Mouse (Mus musculus): Measurements from ENCODE around the gene Olfr303. TPM values are rescaled to one million over a fixed set of nuclear protein-coding genes. Genes with fewer than 3 reads are reported as not detected.
"Not testable (repeated sequence)": the region's sequence is repeated elsewhere in the genome, so short reads cannot be mapped to it uniquely, and the experiment has no call there.

Olfr303 gene
- polyA plus RNA-seq (2016; fragmentation: Nextera tagmentation; extraction: Ambion mirVana): not detected in 2 replicates

DNA sequence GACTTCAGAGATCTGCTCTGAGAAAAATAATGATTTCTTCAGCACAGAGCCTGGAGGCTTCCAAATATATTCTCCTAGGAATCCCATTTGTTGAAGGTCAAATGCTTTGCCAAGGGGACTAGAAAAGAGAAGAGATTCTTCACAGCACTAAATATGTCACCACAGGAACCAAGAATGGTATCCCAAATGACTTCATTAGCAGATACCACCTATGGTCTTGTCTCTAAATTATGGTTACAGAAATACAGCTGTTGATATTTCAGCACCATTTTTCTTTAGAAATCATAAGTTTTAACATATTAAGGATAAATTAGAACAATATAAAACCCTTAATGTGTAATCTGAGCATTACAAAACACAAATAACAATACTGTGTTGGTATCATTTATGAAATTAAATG, at the start of gene Olfr303:
Olfr303 (minus strand) TSS at position 101 of the 400 bp plus-strand sequence.
- no peak within 1 kb of the TSS for H3K27ac ChIP-seq
- no peaks in the 10 kb centered on the region for H3K9me3 ChIP-seq
- no peaks in the 10 kb centered on the region for H3K4me1 ChIP-seq
- H3K4me2 ChIP-seq (replicated peaks): no peak within 1 kb of the TSS
- H3K36me3 ChIP-seq: no peaks in the 10 kb centered on the region
- no peak for ATAC-seq (ENCODE audit: insufficient number of reproducible peaks, insufficient read depth, low FRiP score, low TSS enrichment)
- H3K9ac ChIP-seq: no peak within 1 kb of the TSS
- no peaks in the 10 kb centered on the region for H3K27me3 ChIP-seq
- H3K4me3 ChIP-seq: no peak within 1 kb of the TSS

DNA sequence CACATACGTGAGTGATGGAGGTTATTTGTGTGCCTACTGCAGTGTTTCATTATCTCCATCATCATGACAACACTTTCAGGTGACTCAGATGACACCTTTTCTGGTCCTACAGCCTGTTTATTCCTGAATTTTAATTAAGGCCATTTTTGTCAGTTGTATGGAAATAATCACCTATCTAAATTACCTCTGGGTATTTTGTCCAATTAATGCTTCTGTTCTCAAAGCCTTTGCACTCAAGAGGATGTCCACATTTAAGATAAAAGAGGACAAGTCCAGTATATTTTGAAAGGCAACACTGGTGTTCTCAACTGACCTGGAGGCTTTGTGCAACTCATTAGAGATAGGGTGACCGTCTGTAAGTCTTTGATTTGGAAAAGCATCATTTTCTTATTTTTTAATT, 6.0 kb upstream of the Olfr303 start, which contains the start of gene Olfr301:
Olfr301 (plus strand) TSS at position 301 of the 400 bp plus-strand sequence.
- no peaks in the 10 kb centered on the region for H3K4me1 ChIP-seq
- H3K4me3 ChIP-seq: no peak within 1 kb of the TSS
- no peak within 1 kb of the TSS for H3K9ac ChIP-seq
- no peaks in the 10 kb centered on the region for H3K27me3 ChIP-seq
- no peak within 1 kb of the TSS for H3K27ac ChIP-seq
- H3K36me3 ChIP-seq: no peaks in the 10 kb centered on the region
- H3K9me3 ChIP-seq: no peaks in the 10 kb centered on the region
- H3K4me2 ChIP-seq (replicated peaks): no peak within 1 kb of the TSS
- 78% methylated on average over 2 of the region's 2 CpGs for WGBS
- ATAC-seq (ENCODE audit: insufficient number of reproducible peaks, insufficient read depth, low FRiP score, low TSS enrichment): no peak

DNA sequence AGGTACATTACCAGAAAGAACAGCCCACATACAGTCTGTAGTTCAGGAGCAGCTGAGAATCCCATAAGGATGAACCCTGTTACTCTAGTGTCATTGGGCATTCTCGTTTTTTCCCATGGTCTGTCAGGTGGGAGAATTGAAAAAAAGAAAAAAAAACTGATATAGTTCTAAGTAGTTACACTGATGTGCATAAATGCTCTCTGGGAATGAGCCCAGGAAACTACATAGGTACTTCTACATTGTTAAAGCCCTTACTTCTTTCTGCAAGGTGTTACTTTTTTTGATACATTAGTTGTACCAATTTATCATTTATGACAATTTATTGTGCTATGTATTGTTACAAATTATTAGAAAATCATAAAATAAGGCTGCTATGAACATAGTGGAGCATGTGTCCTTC, 11.0 kb downstream of the Olfr303 start, which contains the start of gene Olfr304:
Olfr304 (minus strand) TSS at position 101 of the 400 bp plus-strand sequence.
- no peaks in the 10 kb centered on the region for H3K9me3 ChIP-seq
- no peaks in the 10 kb centered on the region for H3K36me3 ChIP-seq
- WGBS: 69% methylated on average over 1 of the region's 1 CpGs
- no peaks in the 10 kb centered on the region for H3K4me1 ChIP-seq
- H3K4me3 ChIP-seq: no peak within 1 kb of the TSS
- no peak within 1 kb of the TSS for H3K27ac ChIP-seq
- H3K9ac ChIP-seq: no peak within 1 kb of the TSS
- H3K4me2 ChIP-seq (replicated peaks): no peak within 1 kb of the TSS
- no peaks in the 10 kb centered on the region for H3K27me3 ChIP-seq
- no peak for ATAC-seq (ENCODE audit: insufficient number of reproducible peaks, insufficient read depth, low FRiP score, low TSS enrichment)

DNA sequence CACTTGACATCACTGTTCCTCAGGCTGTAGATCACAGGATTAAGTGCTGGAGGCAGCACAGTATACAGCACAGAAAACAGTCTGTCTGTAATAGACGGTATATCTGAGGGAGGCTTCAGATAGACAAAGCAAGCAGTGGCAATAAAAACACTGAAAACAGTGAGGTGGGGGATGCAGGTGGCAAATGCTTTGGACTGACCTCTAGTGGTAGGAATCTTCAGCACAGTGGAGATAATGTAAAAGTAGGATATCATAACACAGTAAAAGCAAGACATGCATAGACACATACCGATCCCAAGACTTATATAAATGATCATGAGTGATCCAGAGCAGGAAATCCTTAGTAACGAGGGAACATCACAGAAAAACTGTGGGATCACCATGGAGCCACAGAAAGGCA, 11.8 kb downstream of the Olfr303 start:
- no peak overlapping the region for H3K27ac ChIP-seq
- no peak for ATAC-seq (ENCODE audit: insufficient number of reproducible peaks, insufficient read depth, low FRiP score, low TSS enrichment)
- H3K9me3 ChIP-seq: no peaks in the 10 kb centered on the region
- H3K36me3 ChIP-seq: no peaks in the 10 kb centered on the region
- no peak overlapping the region for H3K4me3 ChIP-seq
- no peaks in the 10 kb centered on the region for H3K27me3 ChIP-seq
- H3K4me1 ChIP-seq: no peaks in the 10 kb centered on the region
- H3K9ac ChIP-seq: no peak overlapping the region
- WGBS: 73% methylated on average over 3 of the region's 3 CpGs
- H3K4me2 ChIP-seq (replicated peaks): no peak overlapping the region

DNA sequence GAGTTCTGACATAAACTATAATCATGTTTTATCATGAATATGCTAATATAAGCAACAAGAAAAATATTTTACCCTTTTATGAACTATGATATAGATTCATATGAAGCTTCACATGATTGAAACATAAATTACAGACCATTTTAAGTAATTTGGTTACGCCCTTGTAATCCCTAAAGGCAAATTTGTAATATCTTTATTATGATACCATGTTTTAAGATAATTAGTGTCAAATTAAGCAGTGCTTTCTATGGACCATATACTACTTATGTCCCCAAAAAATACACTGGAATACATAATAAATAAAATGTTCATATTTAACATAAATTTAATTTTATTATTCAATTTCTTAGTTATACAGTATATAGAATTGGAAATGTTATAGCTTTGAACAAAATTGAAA, 30.8 kb downstream of the Olfr303 start, which contains the start of gene Olfr305:
Olfr305 (minus strand) TSS at position 101 of the 400 bp plus-strand sequence.
- Histone ChIP-seq H3K9me3 (no peaks in the 10 kb centered on the region), H3K4me1 (no peaks in the 10 kb centered on the region), H3K4me2 (replicated peaks) (no peak within 1 kb of the TSS), H3K27ac (no peak within 1 kb of the TSS), H3K27me3 (no peaks in the 10 kb centered on the region), H3K4me3 (no peak within 1 kb of the TSS), H3K9ac (no peak within 1 kb of the TSS), H3K36me3 (no peaks in the 10 kb centered on the region)
- WGBS: 79% methylated on average over 1 of the region's 1 CpGs
- ATAC-seq (ENCODE audit: insufficient number of reproducible peaks, insufficient read depth, low FRiP score, low TSS enrichment): no peak

DNA sequence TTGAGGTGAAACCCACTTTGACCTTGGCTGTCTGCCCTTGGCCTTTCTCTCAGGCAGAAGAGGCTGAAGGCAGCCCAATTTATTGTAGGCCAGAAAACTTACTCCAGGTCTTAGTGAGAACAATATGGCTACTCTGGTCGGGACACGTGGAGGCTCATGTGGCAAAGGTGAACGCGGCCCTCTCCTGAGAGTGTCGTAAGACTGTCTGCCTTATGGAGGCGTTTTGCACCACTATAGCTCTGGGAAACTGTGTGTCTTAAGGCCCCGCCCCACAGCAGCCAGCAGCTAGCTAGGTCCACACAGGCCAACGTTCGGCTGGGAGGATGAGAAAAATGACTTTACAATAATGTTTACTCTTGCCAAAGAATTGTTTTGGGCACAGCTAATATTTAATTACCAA, 51.3 kb downstream of the Olfr303 start:
- H3K9me3 ChIP-seq; H3K9ac ChIP-seq; H3K4me3 ChIP-seq; ATAC-seq (ENCODE audit: insufficient number of reproducible peaks, insufficient read depth, low FRiP score, low TSS enrichment); H3K27ac ChIP-seq; H3K4me1 ChIP-seq; H3K27me3 ChIP-seq; H3K36me3 ChIP-seq; H3K4me2 ChIP-seq (replicated peaks): not testable (repeated sequence)
- 91% methylated on average over 9 of the region's 9 CpGs for WGBS

DNA sequence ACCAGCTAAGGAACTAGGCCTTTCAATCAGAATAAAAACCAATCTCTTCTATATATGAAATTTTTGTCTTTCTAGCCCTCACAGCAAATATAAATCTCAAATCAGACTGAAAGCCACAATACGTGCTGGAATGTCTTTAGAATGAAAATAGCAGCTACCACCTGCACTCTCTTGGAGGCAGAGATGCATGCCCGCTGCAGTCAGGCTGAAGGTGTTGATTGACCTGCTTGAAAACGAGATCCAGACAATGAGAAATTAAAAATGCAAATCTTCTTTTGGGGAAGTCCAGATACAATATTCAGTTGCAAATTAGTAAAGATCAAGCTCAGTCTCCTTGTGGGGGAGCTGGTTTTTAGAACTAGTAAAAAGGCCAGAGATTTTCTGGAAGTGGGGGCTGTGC, 53.3 kb downstream of the Olfr303 start:
- no peaks in the 10 kb centered on the region for H3K27me3 ChIP-seq
- no peak overlapping the region for H3K4me2 ChIP-seq (replicated peaks)
- H3K36me3 ChIP-seq: no peaks in the 10 kb centered on the region
- no peak overlapping the region for H3K9ac ChIP-seq
- H3K9me3 ChIP-seq: no peaks in the 10 kb centered on the region
- no peak overlapping the region for H3K27ac ChIP-seq
- H3K4me3 ChIP-seq: no peak overlapping the region
- H3K4me1 ChIP-seq: no peaks in the 10 kb centered on the region
- WGBS: 72% methylated on average over 3 of the region's 3 CpGs
- ATAC-seq (ENCODE audit: insufficient number of reproducible peaks, insufficient read depth, low FRiP score, low TSS enrichment): no peak

DNA sequence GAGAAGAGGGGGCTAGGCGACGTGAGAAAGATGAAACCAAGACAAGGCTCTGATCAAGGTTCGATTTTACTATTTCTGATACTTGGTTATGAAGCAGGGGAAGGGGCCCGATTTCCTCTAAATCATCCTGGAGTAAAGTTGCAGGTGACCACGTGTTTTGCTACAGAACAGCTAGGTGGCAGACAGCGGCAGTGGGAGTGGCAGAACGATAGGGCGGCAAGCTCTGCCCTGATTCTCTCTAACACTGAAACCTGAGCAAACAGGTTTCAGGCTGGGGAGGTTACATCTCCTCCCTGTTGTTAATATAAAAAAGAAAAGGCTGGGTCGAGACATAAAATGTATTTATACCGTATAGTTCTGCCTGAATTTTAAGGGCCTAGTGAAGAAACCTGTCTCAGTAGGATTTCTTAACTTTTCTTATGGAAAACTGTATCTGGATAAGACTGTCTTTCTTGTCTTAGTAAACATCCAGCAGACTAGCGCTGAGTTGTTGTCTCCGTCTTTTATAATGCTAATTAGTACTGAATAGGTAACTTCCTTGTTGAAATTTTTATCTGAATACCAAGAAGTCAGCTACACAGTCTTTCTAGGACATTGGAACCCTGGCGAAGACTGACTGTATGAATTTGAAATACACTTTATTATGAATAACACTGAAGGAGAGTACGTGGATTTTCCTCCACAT, 54.6 kb downstream of the Olfr303 start:
- no peak for ATAC-seq (ENCODE audit: insufficient number of reproducible peaks, insufficient read depth, low FRiP score, low TSS enrichment)
- WGBS: 76% methylated on average over 14 of the region's 14 CpGs
- Histone ChIP-seq H3K9me3 (no peaks in the 10 kb centered on the region), H3K9ac (no peak overlapping the region), H3K36me3 (no peaks in the 10 kb centered on the region), H3K4me2 (replicated peaks) (no peak overlapping the region), H3K27me3 (no peaks in the 10 kb centered on the region), H3K4me3 (no peak overlapping the region), H3K27ac (no peak overlapping the region), H3K4me1 (no peaks in the 10 kb centered on the region)

Other genes starting within 250 kb of the Olfr303 start
- gene Vmn2r75, start 226.0 kb downstream of the Olfr303 start, polyA plus RNA-seq (2016; fragmentation: Nextera tagmentation; extraction: Ambion mirVana): not detected in 2 replicates
- not detected in 2 replicates for gene Vmn2r76, start 151.5 kb downstream of the Olfr303 start, polyA plus RNA-seq (2016; fragmentation: Nextera tagmentation; extraction: Ambion mirVana)
- gene Olfr310, start 120.6 kb downstream of the Olfr303 start, polyA plus RNA-seq (2016; fragmentation: Nextera tagmentation; extraction: Ambion mirVana): not detected in 2 replicates
- not detected in 2 replicates for gene Olfr309, start 84.1 kb downstream of the Olfr303 start, polyA plus RNA-seq (2016; fragmentation: Nextera tagmentation; extraction: Ambion mirVana)
- gene Olfr308, start 72.2 kb downstream of the Olfr303 start, polyA plus RNA-seq (2016; fragmentation: Nextera tagmentation; extraction: Ambion mirVana): not detected in 2 replicates
- gene Olfr307, start 60.2 kb downstream of the Olfr303 start, polyA plus RNA-seq (2016; fragmentation: Nextera tagmentation; extraction: Ambion mirVana): not detected in 2 replicates
- not detected in 2 replicates for gene Olfr305, start 30.9 kb downstream of the Olfr303 start, polyA plus RNA-seq (2016; fragmentation: Nextera tagmentation; extraction: Ambion mirVana)
- gene Olfr304, start 11.1 kb downstream of the Olfr303 start, polyA plus RNA-seq (2016; fragmentation: Nextera tagmentation; extraction: Ambion mirVana): not detected in 2 replicates
- gene Olfr301, start 6.1 kb upstream of the Olfr303 start, polyA plus RNA-seq (2016; fragmentation: Nextera tagmentation; extraction: Ambion mirVana): not detected in 2 replicates
- 0.04 TPM in 1 of 2 replicates, not detected in the other for gene Olfr299, start 62.1 kb upstream of the Olfr303 start, polyA plus RNA-seq (2016; fragmentation: Nextera tagmentation; extraction: Ambion mirVana)
- gene Olfr298, start 94.7 kb upstream of the Olfr303 start, polyA plus RNA-seq (2016; fragmentation: Nextera tagmentation; extraction: Ambion mirVana): not detected in 2 replicates
- gene Olfr297, start 122.2 kb upstream of the Olfr303 start, polyA plus RNA-seq (2016; fragmentation: Nextera tagmentation; extraction: Ambion mirVana): not detected in 2 replicates
- not detected in 2 replicates for gene Olfr295, start 186.1 kb upstream of the Olfr303 start, polyA plus RNA-seq (2016; fragmentation: Nextera tagmentation; extraction: Ambion mirVana)
- not detected in 2 replicates for gene Olfr294, start 218.9 kb upstream of the Olfr303 start, polyA plus RNA-seq (2016; fragmentation: Nextera tagmentation; extraction: Ambion mirVana)